Mouse (Mus musculus) heart, embryonic 11.5 days (tissue): Measurements from ENCODE around the gene Tgfb2. TPM values are rescaled to one million over a fixed set of nuclear protein-coding genes. Genes with fewer than 3 reads are reported as not detected.
A peak's percentile ranks its signal among the peaks of the same experiment; 100 is the strongest.

Experiments
- ATAC-seq: fragments of 200-750 bp; cut with Nextera tagmentation; replicated peaks from 2 replicates; pipeline ENCODE4 v1.8.0; 2017; ENCODE audit warnings: moderate library complexity; ENCODE audit not compliant: insufficient number of reproducible peaks, low FRiP score, low TSS enrichment
- H3K27ac ChIP-seq: fragments of 300-500 bp; sonication (generic); 2 replicates; pipeline ENCODE4 v1.5.1; 2014; ENCODE audit warnings: mild to moderate bottlenecking, low read depth, low read length
- H3K27me3 ChIP-seq: fragments of 300-500 bp; sonication (generic); 2 replicates; pipeline ENCODE4 v1.6.1; 2014; ENCODE audit warnings: mild to moderate bottlenecking, low read length, mixed read lengths; ENCODE audit not compliant: control insufficient read depth, insufficient read depth
- H3K36me3 ChIP-seq: fragments of 300-500 bp; sonication (generic); 2 replicates; pipeline ENCODE4 v1.6.1; 2014; ENCODE audit warnings: mild to moderate bottlenecking, low read length, moderate library complexity, mixed read lengths; ENCODE audit not compliant: control insufficient read depth, insufficient read depth
- H3K4me1 ChIP-seq: fragments of 300-500 bp; sonication (generic); 2 replicates; pipeline ENCODE4 v1.6.1; 2014; ENCODE audit warnings: low read length; ENCODE audit not compliant: control insufficient read depth, insufficient read depth
- H3K4me2 ChIP-seq: fragments of 300-500 bp; sonication (generic); 2 replicates; pipeline ENCODE4 v1.6.1; 2014; ENCODE audit warnings: mild to moderate bottlenecking, moderate library complexity
- H3K4me3 ChIP-seq: fragments of 300-500 bp; sonication (generic); 2 replicates; pipeline ENCODE4 v1.5.1; 2014; ENCODE audit warnings: low read depth, low read length
- H3K9ac ChIP-seq: fragments of 300-500 bp; sonication (generic); 2 replicates; pipeline ENCODE4 v1.6.1; 2014; ENCODE audit warnings: mild to moderate bottlenecking, low read depth, low read length, moderate library complexity
- H3K9me3 ChIP-seq: fragments of 300-500 bp; sonication (generic); replicated peaks from 2 replicates; pipeline ENCODE4 v1.6.1; 2016; ENCODE audit warnings: low read length; ENCODE audit not compliant: control insufficient read depth
- WGBS: fragments of 180-500 bp; shearing (Covaris S2); extraction: QIAGEN DNeasy Blood & Tissue Kit; methylation state at CpG from one replicate; pipeline ENCODE4 v1.1.7; 2014; ENCODE audit not compliant: insufficient replicate concordance; 5-methylcytosine and 5-hydroxymethylcytosine counted together
- polyA plus RNA-seq: library from polyadenylated mRNA; unstranded; fragments of >200 nt; fragmentation: Nextera tagmentation; extraction: Ambion mirVana; gene quantifications from 2 replicates; pipeline ENCODE4 v1.2.1, GENCODE M21; 2014

Gene Tgfb2
- polyA plus RNA-seq, 1 experiment from 2014 or later = 56.5 TPM

- H3K9ac ChIP-seq = no peak overlapping the region
- WGBS = 52% methylated on average over 1 of the region's 1 CpGs
- H3K4me2 ChIP-seq = no peak overlapping the region
- H3K27me3 ChIP-seq = no peaks in the 10 kb centered on the region
- no peak overlapping the region for H3K27ac ChIP-seq
- H3K36me3 ChIP-seq = no peaks in the 10 kb centered on the region
- no peak overlapping the region for H3K4me3 ChIP-seq
- no peak for ATAC-seq
- no peaks in the 10 kb centered on the region for H3K9me3 ChIP-seq
- H3K4me1 ChIP-seq = peaks cover 9% of the 10 kb centered on the region; the same call in 1 of the 2 replicates
Observed at GRCm38 (mm10) chr1:186656201-186656600, 49.6 kb downstream of the Tgfb2 start.

- Histone ChIP-seq H3K4me2 (no peak overlapping the region), H3K27ac (no peak overlapping the region), H3K9me3 (no peaks in the 10 kb centered on the region), H3K4me3 (no peak overlapping the region), H3K36me3 (no peaks in the 10 kb centered on the region), H3K4me1 (peaks cover 9% of the 10 kb centered on the region; the same call in 1 of the 2 replicates), H3K27me3 (no peaks in the 10 kb centered on the region), H3K9ac (no peak overlapping the region)
- WGBS = 74% methylated on average over 4 of the region's 4 CpGs
- no peak for ATAC-seq
Observed at GRCm38 (mm10) chr1:186655096-186655495, 50.7 kb downstream of the Tgfb2 start.

- 60% methylated on average over 8 of the region's 8 CpGs for WGBS
- H3K4me1 ChIP-seq = 0 out of 2 replicates have a peak, but pooled peaks cover 6% of the 10 kb centered on the region
Observed at GRCm38 (mm10) chr1:186652208-186652607, 53.6 kb downstream of the Tgfb2 start.

GRCm38 (mm10) chr1:186650011-186650410 lies 55.8 kb downstream of the Tgfb2 start:
- Histone ChIP-seq H3K9me3 (no peaks in the 10 kb centered on the region), H3K27ac (no peak overlapping the region), H3K9ac (no peak overlapping the region), H3K36me3 (peaks cover 15% of the 10 kb centered on the region), H3K4me3 (no peak overlapping the region), H3K4me2 (no peak overlapping the region), H3K4me1 (0 out of 2 replicates have a peak, but pooled peaks cover 6% of the 10 kb centered on the region), H3K27me3 (no peaks in the 10 kb centered on the region)
- 76% methylated on average over 4 of the region's 4 CpGs for WGBS
- ATAC-seq = no peak

More at GRCm38 (mm10) chr1:186652208-186652607, 53.6 kb downstream of the Tgfb2 start:
- H3K36me3 ChIP-seq = peaks cover 15% of the 10 kb centered on the region
- H3K4me3 ChIP-seq = no peak overlapping the region
- H3K4me2 ChIP-seq = no peak overlapping the region
- H3K9ac ChIP-seq = no peak overlapping the region
- no peak for ATAC-seq
- H3K27me3 ChIP-seq = no peaks in the 10 kb centered on the region
- H3K9me3 ChIP-seq = no peaks in the 10 kb centered on the region
- H3K27ac ChIP-seq = no peak overlapping the region

GRCm38 (mm10) chr1:186637304-186638213 lies 68.2 kb downstream of the Tgfb2 start:
- Histone ChIP-seq H3K9ac (no peak overlapping the region), H3K4me3 (no peak overlapping the region), H3K4me2 (no peak overlapping the region), H3K4me1 (peaks cover 7% of the 10 kb centered on the region; the same call in 1 of the 2 replicates), H3K27ac (no peak overlapping the region), H3K36me3 (no peaks in the 10 kb centered on the region), H3K9me3 (no peaks in the 10 kb centered on the region), H3K27me3 (no peaks in the 10 kb centered on the region)
- 73% methylated on average over 12 of the region's 12 CpGs for WGBS
- no peak for ATAC-seq

GRCm38 (mm10) chr1:186635045-186635444 lies 70.7 kb downstream of the Tgfb2 start:
- no peak for ATAC-seq
- Histone ChIP-seq H3K36me3 (no peaks in the 10 kb centered on the region), H3K9me3 (no peaks in the 10 kb centered on the region)

GRCm38 (mm10) chr1:186631457-186631856 lies 74.3 kb downstream of the Tgfb2 start:
- H3K36me3 ChIP-seq = no peaks in the 10 kb centered on the region; the same call in 1 of the 2 replicates
- WGBS = 72% methylated on average over 6 of the region's 6 CpGs
- no peak overlapping the region for H3K9ac ChIP-seq
- no peak for ATAC-seq
- H3K9me3 ChIP-seq = no peaks in the 10 kb centered on the region
- H3K27ac ChIP-seq = no peak overlapping the region
- no peaks in the 10 kb centered on the region for H3K4me1 ChIP-seq
- H3K27me3 ChIP-seq = no peaks in the 10 kb centered on the region
- H3K4me2 ChIP-seq = no peak overlapping the region
- no peak overlapping the region for H3K4me3 ChIP-seq

More at GRCm38 (mm10) chr1:186635045-186635444, 70.7 kb downstream of the Tgfb2 start:
- Histone ChIP-seq H3K4me2 (no peak overlapping the region), H3K27me3 (no peaks in the 10 kb centered on the region), H3K9ac (no peak overlapping the region), H3K27ac (no peak overlapping the region), H3K4me1 (peaks cover 7% of the 10 kb centered on the region; the same call in 1 of the 2 replicates), H3K4me3 (no peak overlapping the region)
- WGBS = 73% methylated on average over 7 of the region's 7 CpGs

- H3K27ac ChIP-seq = 0 out of 2 replicates have a peak overlapping the region, but pooled peaks have one; percentile 22
- H3K4me1 ChIP-seq = no peaks in the 10 kb centered on the region
- ATAC-seq = no peak
- no peaks in the 10 kb centered on the region; the same call in 1 of the 2 replicates for H3K36me3 ChIP-seq
- no peak overlapping the region for H3K9ac ChIP-seq
- no peak overlapping the region for H3K4me3 ChIP-seq
- H3K4me2 ChIP-seq = no peak overlapping the region
- no peaks in the 10 kb centered on the region for H3K9me3 ChIP-seq
- no peaks in the 10 kb centered on the region for H3K27me3 ChIP-seq
- 57% methylated on average over 5 of the region's 5 CpGs for WGBS
Observed at GRCm38 (mm10) chr1:186630971-186631370, 74.8 kb downstream of the Tgfb2 start.
